Mouse (Mus musculus) cerebellum, adult 2 months (tissue): ENCODE results near the gene Crbn. TPM values are rescaled to one million over a fixed set of nuclear protein-coding genes. Genes with fewer than 3 reads are reported as not detected.

Experiments
- DNase-seq, 2 experiments: peaks; one replicate each; pipeline ENCODE4 v3.0.0; 2021
- H3K27ac ChIP-seq: fragments of 200-500 bp; 2 replicates; pipeline ENCODE4 v1.5.1; 2012; ENCODE audit warnings: low read length, control low read depth, inconsistent platforms; ENCODE audit not compliant: insufficient read depth
- H3K27me3 ChIP-seq: fragments of 200-500 bp; 2 replicates; pipeline ENCODE4 v1.6.1; 2012; ENCODE audit warnings: inconsistent platforms, mild to moderate bottlenecking, low read length, moderate library complexity; ENCODE audit not compliant: control insufficient read depth, insufficient read depth
- H3K4me1 ChIP-seq: fragments of 200-500 bp; 2 replicates; pipeline ENCODE4 v1.6.1; 2011; ENCODE audit warnings: low read length; ENCODE audit not compliant: control insufficient read depth, insufficient read depth
- H3K4me3 ChIP-seq: fragments of 200-500 bp; replicated peaks from 2 replicates; pipeline ENCODE3; 2011; ENCODE audit warnings: mild to moderate bottlenecking, low read depth, low read length, control low read depth; ENCODE audit not compliant: insufficient read depth
- CTCF ChIP-seq: fragments of 200-500 bp; IDR thresholded peaks from 2 replicates; pipeline ENCODE4 v1.5.1; 2011; ENCODE audit warnings: low read depth, mild to moderate bottlenecking, control low read depth, low read length, moderate library complexity, borderline replicate concordance; ENCODE audit not compliant: insufficient read depth
- POLR2A ChIP-seq: fragments of 200-500 bp; IDR thresholded peaks from 2 replicates; pipeline ENCODE4 v1.6.1; 2011; ENCODE audit warnings: low read length, control low read depth, borderline replicate concordance; ENCODE audit not compliant: insufficient read depth
- WGBS: fragments of 180-500 bp; shearing (Covaris S2); methylation state at CpG from one replicate; pipeline ENCODE4 v1.1.7; 2018; 5-methylcytosine and 5-hydroxymethylcytosine counted together
- polyA plus RNA-seq: library from polyadenylated mRNA; depleted of rRNA; stranded (reverse); fragments of >200 nt; gene quantifications from 2 replicates; pipeline ENCODE4 v1.2.3, GENCODE M21; 2012

Crbn gene
- polyA plus RNA-seq, 1 experiment = 57.3 TPM

GRCm38 (mm10) chr6:106760473-106761218, 39.2 kb downstream of the Crbn start:
- no peaks in the 10 kb centered on the region for H3K27me3 ChIP-seq
- TF ChIP-seq POLR2A (no peak), CTCF (no peak)
- H3K4me3 ChIP-seq = no peak overlapping the region
- WGBS = 92% methylated on average over 3 of the region's 3 CpGs
- no peaks in the 10 kb centered on the region for H3K4me1 ChIP-seq
- H3K27ac ChIP-seq = no peak overlapping the region
- no peak for DNase-seq

GRCm38 (mm10) chr6:106758299-106758698, 41.6 kb downstream of the Crbn start:
- TF ChIP-seq CTCF (no peak), POLR2A (no peak)
- no peaks in the 10 kb centered on the region for H3K4me1 ChIP-seq
- no peak for DNase-seq
- H3K27ac ChIP-seq = no peak overlapping the region
- no peaks in the 10 kb centered on the region for H3K27me3 ChIP-seq
- H3K4me3 ChIP-seq = no peak overlapping the region
- WGBS = 75% methylated on average over 3 of the region's 3 CpGs

GRCm38 (mm10) chr6:106750291-106750690, 49.6 kb downstream of the Crbn start:
- 75% methylated on average over 7 of the region's 7 CpGs for WGBS
- no peaks in the 10 kb centered on the region for H3K27me3 ChIP-seq
- no peak overlapping the region for H3K4me3 ChIP-seq
- DNase-seq = no peak
- H3K4me1 ChIP-seq = no peaks in the 10 kb centered on the region
- no peak for TF ChIP-seq CTCF
- no peak for TF ChIP-seq POLR2A
- H3K27ac ChIP-seq = no peak overlapping the region

- Histone ChIP-seq H3K27me3 (no peaks in the 10 kb centered on the region), H3K4me1 (no peaks in the 10 kb centered on the region), H3K4me3 (no peak within 1 kb of the TSS), H3K27ac (no peak within 1 kb of the TSS)
- TF ChIP-seq CTCF (no peak), POLR2A (no peak)
- DNase-seq = no peak
- 74% methylated on average over 6 of the region's 6 CpGs for WGBS
These were observed 50.9 kb downstream of the Crbn start, which contains the start of gene Il5ra for GRCm38 (mm10) chr6:106748887-106749388. Il5ra (minus strand) TSS chr6:106749037.

DNA sequence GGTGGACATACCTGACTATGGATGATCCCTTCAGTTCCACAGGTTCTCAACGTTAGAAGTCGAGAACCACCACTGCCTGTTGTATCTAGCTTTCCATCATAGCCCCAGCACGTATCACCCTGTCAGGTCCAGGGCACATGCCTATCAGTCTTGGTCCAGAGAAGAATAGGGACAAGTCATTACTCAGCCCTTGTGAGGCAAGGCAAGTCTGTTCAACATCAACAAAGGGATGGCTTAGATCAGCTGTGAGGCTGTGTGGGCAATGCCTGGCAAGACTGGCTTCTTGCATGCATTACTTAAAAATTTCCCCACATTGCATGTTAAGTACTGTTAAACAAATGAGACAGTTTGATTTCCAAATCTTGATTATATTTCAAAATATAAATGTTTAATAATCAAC, 52.1 kb downstream of the Crbn start:
- H3K4me3 ChIP-seq = no peak overlapping the region
- no peaks in the 10 kb centered on the region for H3K4me1 ChIP-seq
- no peak for DNase-seq
- WGBS = 93% methylated on average over 3 of the region's 3 CpGs
- no peak for TF ChIP-seq POLR2A
- TF ChIP-seq CTCF = no peak
- H3K27ac ChIP-seq = no peak overlapping the region
- H3K27me3 ChIP-seq = no peaks in the 10 kb centered on the region

DNA sequence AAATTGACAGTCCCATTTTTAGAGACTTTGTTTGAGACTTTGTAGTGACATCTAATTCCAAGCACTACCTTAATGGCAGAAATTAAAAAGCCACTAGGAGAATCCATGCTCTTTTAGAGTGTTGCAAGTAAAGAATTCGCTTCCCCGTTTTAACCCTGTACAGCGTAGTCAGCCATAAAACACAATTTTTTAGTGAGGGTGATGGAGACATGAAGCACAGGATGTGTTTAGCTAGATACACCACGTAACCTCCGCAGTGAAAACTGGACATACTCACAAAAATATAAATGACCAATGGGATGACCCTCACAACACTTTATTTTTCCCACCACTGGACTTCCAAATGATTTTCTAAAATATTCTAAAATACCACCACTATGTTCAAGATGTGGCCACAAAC, 52.6 kb downstream of the Crbn start:
- H3K4me1 ChIP-seq = no peaks in the 10 kb centered on the region
- DNase-seq = no peak
- H3K27me3 ChIP-seq = no peaks in the 10 kb centered on the region
- no peak overlapping the region for H3K4me3 ChIP-seq
- WGBS = 95% methylated on average over 5 of the region's 5 CpGs
- TF ChIP-seq POLR2A (no peak), CTCF (no peak)
- no peak overlapping the region for H3K27ac ChIP-seq

GRCm38 (mm10) chr6:106745673-106746394, 54.0 kb downstream of the Crbn start:
- WGBS = 86% methylated on average over 7 of the region's 7 CpGs
- Histone ChIP-seq H3K27me3 (no peaks in the 10 kb centered on the region), H3K4me1 (no peaks in the 10 kb centered on the region), H3K27ac (no peak overlapping the region), H3K4me3 (no peak overlapping the region)
- DNase-seq = no peak
- TF ChIP-seq CTCF (no peak), POLR2A (no peak)
